Mouse (Mus musculus): ENCODE data around the gene Tex46.

The Tex46 gene

GRCm38 (mm10) chr4:136635995-136636394, 25.8 kb downstream of the Tex46 start:
- no peak for DNase-seq

- DNase-seq = no peak
Measured at GRCm38 (mm10) chr4:136636511-136636910, 26.3 kb downstream of the Tex46 start.

- no peak for DNase-seq
Measured at GRCm38 (mm10) chr4:136636983-136637562, 26.8 kb downstream of the Tex46 start.

GRCm38 (mm10) chr4:136637563-136638229, 27.5 kb downstream of the Tex46 start:
- peak; percentile 27 to 60 for DNase-seq

DNA sequence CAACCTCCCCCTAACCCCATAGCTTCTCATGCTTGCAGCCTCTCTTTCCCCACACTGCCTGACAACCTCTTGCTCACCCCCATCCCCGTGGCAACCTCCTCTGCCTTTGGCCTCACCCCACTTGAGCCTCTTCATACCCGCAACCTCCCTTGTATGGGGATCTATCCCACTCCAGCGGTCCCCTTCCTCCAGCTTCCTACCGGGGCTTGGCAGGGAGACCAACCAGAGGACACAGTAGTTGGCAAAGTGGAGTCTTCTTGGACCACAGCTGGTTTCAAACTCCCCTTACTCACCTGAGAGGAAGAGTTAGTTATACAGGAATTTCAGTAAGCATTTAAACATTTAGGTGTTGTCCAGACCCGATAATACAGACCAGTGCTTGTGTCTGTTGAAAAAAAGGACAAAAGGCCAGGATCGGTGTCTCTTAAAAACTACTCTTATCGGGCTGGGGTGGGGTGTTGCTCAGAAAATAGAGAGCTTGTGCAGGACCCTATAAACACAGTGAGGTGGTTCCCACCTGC, 28.1 kb downstream of the Tex46 start:
- DNase-seq = no peak

DNA sequence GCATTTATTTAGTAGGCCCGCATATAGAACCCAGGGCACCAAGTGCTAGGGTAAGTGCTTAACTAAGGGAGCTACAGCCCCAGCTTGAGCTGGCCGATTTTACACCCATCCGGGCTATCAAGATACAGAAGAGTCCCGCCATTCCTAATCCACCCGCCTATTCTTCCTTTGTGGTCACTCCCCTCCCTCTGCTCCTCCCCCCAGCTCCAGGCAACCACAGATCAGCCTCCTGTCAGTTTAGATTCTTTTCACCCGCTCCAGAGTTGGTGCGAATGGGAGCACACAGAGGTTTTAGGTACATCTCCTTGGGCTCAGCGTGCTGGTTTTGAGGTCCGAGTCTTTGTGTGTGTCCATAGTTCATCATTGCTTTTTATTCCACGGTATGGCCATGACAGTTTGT, 28.7 kb downstream of the Tex46 start:
- no peak for DNase-seq

- peak; percentile 89 to 90 for DNase-seq
Measured at GRCm38 (mm10) chr4:136648922-136649479, 38.8 kb downstream of the Tex46 start.

GRCm38 (mm10) chr4:136649480-136650196, 39.4 kb downstream of the Tex46 start:
- no peak for DNase-seq

GRCm38 (mm10) chr4:136650261-136650660, 40.0 kb downstream of the Tex46 start:
- DNase-seq = no peak

DNA sequence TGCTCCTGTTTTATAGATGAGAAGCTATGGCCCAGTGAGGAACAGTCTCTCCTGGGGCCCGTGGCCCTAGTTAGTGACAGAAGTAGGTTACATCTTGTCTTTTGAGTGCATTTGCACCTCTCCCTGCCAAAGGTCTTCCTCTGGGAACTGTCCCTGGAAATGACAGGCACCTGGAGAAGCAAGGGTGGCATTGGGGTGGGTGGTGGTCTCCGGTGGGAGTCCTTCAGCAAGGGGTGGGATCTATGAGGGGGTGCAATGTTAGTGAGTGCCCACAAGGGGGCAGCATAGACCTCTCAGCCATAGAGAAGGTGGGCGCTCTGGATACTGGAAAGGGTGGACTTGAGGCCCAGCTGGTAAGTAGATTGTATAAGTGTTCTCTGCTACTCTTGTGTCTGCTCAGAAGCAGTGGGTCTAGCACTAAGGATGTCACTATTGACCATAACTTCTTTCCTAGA, 41.1 kb downstream of the Tex46 start:
- peak; percentile 28 to 33 for DNase-seq

DNA sequence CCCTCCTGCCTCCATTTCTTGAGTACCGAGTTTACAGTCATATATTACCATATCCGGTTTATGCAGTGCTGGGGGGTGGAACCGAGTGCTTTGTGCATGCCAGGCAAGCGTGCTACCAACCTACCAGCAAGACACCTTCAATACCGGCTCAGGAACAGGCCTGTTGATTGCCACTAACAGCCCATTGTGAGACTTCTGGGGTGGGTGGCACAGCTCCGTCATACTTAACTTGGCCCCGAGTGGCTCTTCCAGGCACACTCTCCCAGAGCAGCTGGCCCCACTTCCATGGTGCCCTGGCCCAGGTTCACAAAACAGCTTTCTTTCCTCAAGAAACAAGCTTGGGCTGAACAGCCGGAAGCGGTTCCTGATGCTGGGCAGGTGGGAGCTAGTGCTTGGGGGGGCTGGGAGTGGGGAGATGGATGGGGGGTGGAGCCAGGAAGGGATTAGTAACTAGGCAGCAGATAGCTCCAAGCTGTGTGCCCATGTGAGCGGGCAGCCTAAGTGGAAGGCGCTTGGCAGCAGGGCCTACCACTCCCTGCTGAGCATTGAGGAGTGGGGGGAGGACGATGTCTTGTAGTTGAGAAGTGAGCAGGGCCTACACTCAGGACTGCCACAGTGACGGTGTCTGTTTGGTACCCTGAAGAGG, 41.8 kb downstream of the Tex46 start:
- DNase-seq = peak in 1 of 2 experiments; percentile 37

GRCm38 (mm10) chr4:136652528-136652910, 42.3 kb downstream of the Tex46 start:
- DNase-seq = peak; percentile 43 to 48

GRCm38 (mm10) chr4:136653019-136653418, 42.8 kb downstream of the Tex46 start:
- DNase-seq = no peak

DNA sequence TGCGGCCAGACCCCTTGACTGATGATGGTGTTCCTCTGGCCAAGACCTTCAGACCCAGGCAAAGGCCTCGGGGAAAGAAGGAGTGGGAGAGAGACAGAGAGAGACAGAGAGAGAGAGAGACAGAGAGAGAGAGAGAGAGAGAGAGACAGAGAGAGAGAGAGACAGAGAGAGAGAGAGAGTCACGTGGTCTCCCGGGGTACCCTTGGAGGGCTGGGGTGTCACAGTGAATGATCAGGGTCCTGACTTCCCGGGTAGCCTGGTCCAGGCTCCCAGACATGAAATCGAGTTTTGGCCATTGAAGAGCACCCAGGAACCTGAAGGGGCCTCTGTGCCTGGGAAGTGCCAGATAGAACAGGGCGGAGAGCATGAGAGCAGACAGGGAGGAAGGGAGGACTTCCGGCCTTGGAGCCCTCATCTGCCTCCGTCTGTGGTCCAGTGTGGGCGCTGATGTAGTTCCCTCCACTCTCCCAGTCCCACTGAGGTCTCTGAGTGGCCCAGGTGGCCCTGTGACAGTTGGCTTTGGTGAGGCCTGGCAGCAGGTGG, 43.5 kb downstream of the Tex46 start:
- no peak for DNase-seq

- no peak for DNase-seq
Measured at GRCm38 (mm10) chr4:136657914-136658313, 47.7 kb downstream of the Tex46 start.
